Mouse (Mus musculus) embryonic stem cell, embryonic (primary cell): ENCODE measurements at regions not wholly inside any gene's neighbourhood (a gene's known extent, or its start where the extent isn't known, plus 50 kb on each side); places are given as distances from the start of the nearest gene placed in this dataset.

ENCODE experiments used
- CTCF ChIA-PET, 4 experiments: fragments of 300-600 bp in 2 of 4; fragments of 350-600 bp in 2 of 4; sonication (Branson Sonifier 250); formaldehyde crosslinking; loops; one replicate each; lab custom pipeline; 2022; ENCODE audit warnings: inconsistent platforms in 2 of 4; lab: Charles Lee
- POLR2A ChIA-PET, 4 experiments: fragments of 300-600 bp in 2 of 4; fragments of 350-600 bp in 2 of 4; sonication (Branson Sonifier 250); formaldehyde crosslinking; loops; one replicate each; lab custom pipeline; 2022; ENCODE audit warnings: antibody characterized with exemption in 4 of 4, inconsistent platforms in 1 of 4; lab: Charles Lee

- POLR2A ChIA-PET, result interaction anchor here in 2 of 4 experiments (0.5 to 0.6 kb wide), 2 partner anchors 28 to 287 kb away, joined by 3 to 12 read pairs; no protein-coding TSS in a partner anchor
- CTCF ChIA-PET, result no interaction called here
Measured at GRCm38 (mm10) chr7:71440330-71441240, 89.3 kb upstream of the Gm10295 start.

GRCm38 (mm10) chr7:71425982-71426381 is 74.7 kb upstream of the Gm10295 start:
- POLR2A ChIA-PET, result interaction anchor here in 1 of 4 experiments (1.0 kb wide), 1 partner anchor 32 kb away, joined by 3 read pairs; no protein-coding TSS in a partner anchor
- CTCF ChIA-PET, result no interaction called here

- POLR2A ChIA-PET, result interaction anchor here in 1 of 4 experiments (0.6 kb wide), 1 partner anchor 59 kb away, joined by 4 read pairs; no protein-coding TSS in a partner anchor
- CTCF ChIA-PET, result no interaction called here
Measured at GRCm38 (mm10) chr7:71419261-71419660, 68.0 kb upstream of the Gm10295 start.

GRCm38 (mm10) chr7:71418856-71419255 is 67.6 kb upstream of the Gm10295 start:
- ChIA-PET CTCF (no interaction called here), POLR2A (interaction anchor here in 1 of 4 experiments (0.7 kb wide), 1 partner anchor 22 kb away, joined by 4 read pairs; no protein-coding TSS in a partner anchor)

GRCm38 (mm10) chr7:71414756-71415155 is 63.5 kb upstream of the Gm10295 start:
- POLR2A ChIA-PET, result no interaction called here
- CTCF ChIA-PET, result no interaction called here

GRCm38 (mm10) chr7:71413121-71413520 is 61.8 kb upstream of the Gm10295 start:
- CTCF ChIA-PET, result no interaction called here
- POLR2A ChIA-PET, result no interaction called here

GRCm38 (mm10) chr7:71412079-71412478 is 60.8 kb upstream of the Gm10295 start:
- ChIA-PET CTCF (interaction anchor here in 2 of 4 experiments (0.6 to 1.0 kb wide), 7 partner anchors 13 to 1365 kb away, joined by 3 to 12 read pairs (median 3); no protein-coding TSS in a partner anchor), POLR2A (interaction anchor here in 2 of 4 experiments (0.6 to 0.7 kb wide), 3 partner anchors 28 to 265 kb away, joined by 5 to 12 read pairs (median 5); no protein-coding TSS in a partner anchor)

- ChIA-PET CTCF (interaction anchor here (0.6 to 1.0 kb wide), 10 partner anchors 13 to 1364 kb away, joined by 3 to 20 read pairs (median 4); no protein-coding TSS in a partner anchor), POLR2A (interaction anchor here in 3 of 4 experiments (0.6 kb wide), 3 partner anchors 28 to 639 kb away, joined by 3 to 5 read pairs (median 5); no protein-coding TSS in a partner anchor)
Measured at GRCm38 (mm10) chr7:71411293-71412011, 60.2 kb upstream of the Gm10295 start.

GRCm38 (mm10) chr7:71409903-71410302 is 58.6 kb upstream of the Gm10295 start:
- POLR2A ChIA-PET, result interaction anchor here in 1 of 4 experiments (0.6 kb wide), 1 partner anchor 63 kb away, joined by 4 read pairs; no protein-coding TSS in a partner anchor

GRCm38 (mm10) chr7:71409061-71409460 is 57.8 kb upstream of the Gm10295 start:
- ChIA-PET CTCF (no interaction called here), POLR2A (no interaction called here)

More at GRCm38 (mm10) chr7:71409903-71410302, 58.6 kb upstream of the Gm10295 start:
- CTCF ChIA-PET, result no interaction called here

GRCm38 (mm10) chr7:71406283-71406682 is 55.0 kb upstream of the Gm10295 start:
- CTCF ChIA-PET, result no interaction called here
- POLR2A ChIA-PET, result no interaction called here
